Mouse (Mus musculus): ENCODE results near the gene Eml1. TPM values are rescaled to one million over a fixed set of nuclear protein-coding genes. Genes with fewer than 3 reads are reported as not detected.

Eml1 gene
- 9.4 and 9.5 TPM in 2 replicates for polyA plus RNA-seq (2011; ENCODE audit: insufficient read depth, insufficient read length, low read depth, missing spikeins)

- H3K9ac ChIP-seq (ENCODE audit: low read depth, poor library complexity, severe bottlenecking) = no peak within 1 kb of the TSS
- no peak within 1 kb of the TSS for H3K27ac ChIP-seq (ENCODE audit: insufficient read depth, low read length)
- H3K4me1 ChIP-seq (ENCODE audit: control insufficient read depth, insufficient read depth, low read length) = no peaks in the 10 kb centered on the region
- no peaks in the 10 kb centered on the region for H3K27me3 ChIP-seq (ENCODE audit: control insufficient read depth, insufficient read depth, low read length, poor library complexity, severe bottlenecking)
- H3K9me3 ChIP-seq (replicated peaks; ENCODE audit: control insufficient read depth, insufficient read depth, low read length, poor library complexity, severe bottlenecking) = no peaks in the 10 kb centered on the region
- H3K4me3 ChIP-seq (ENCODE audit: low read depth, low read length) = no peak within 1 kb of the TSS
- no peaks in the 10 kb centered on the region for H3K36me3 ChIP-seq (ENCODE audit: control insufficient read depth, insufficient read depth, low read length, poor library complexity, severe bottlenecking)
- no peak for TF ChIP-seq CTCF (IDR thresholded peaks at IDR 0.05; ENCODE audit: low read depth, low read length)
- no peak for TF ChIP-seq POLR2A (IDR thresholded peaks at IDR 0.05; ENCODE audit: insufficient read depth, low read length)
- TF ChIP-seq EP300 (IDR thresholded peaks at IDR 0.05; ENCODE audit: insufficient read depth, low read depth, low read length) = no peak
Observed at GRCm38 (mm10) chr12:108370596-108371428, at the start of gene Eml1. Gene Eml1 (plus strand): TSS chr12:108370957.

- no peak overlapping the region for H3K4me3 ChIP-seq (ENCODE audit: low read depth, low read length)
- no peak overlapping the region for H3K9ac ChIP-seq (ENCODE audit: low read depth, poor library complexity, severe bottlenecking)
- H3K9me3 ChIP-seq (replicated peaks; ENCODE audit: control insufficient read depth, insufficient read depth, low read length, poor library complexity, severe bottlenecking) = no peaks in the 10 kb centered on the region
- no peak for TF ChIP-seq EP300 (IDR thresholded peaks at IDR 0.05; ENCODE audit: insufficient read depth, low read depth, low read length)
- TF ChIP-seq POLR2A (IDR thresholded peaks at IDR 0.05; ENCODE audit: insufficient read depth, low read length) = no peak
- no peak for TF ChIP-seq CTCF (IDR thresholded peaks at IDR 0.05; ENCODE audit: low read depth, low read length)
- peaks cover 4% of the 10 kb centered on the region for H3K27me3 ChIP-seq (ENCODE audit: control insufficient read depth, insufficient read depth, low read length, poor library complexity, severe bottlenecking)
- H3K36me3 ChIP-seq (ENCODE audit: control insufficient read depth, insufficient read depth, low read length, poor library complexity, severe bottlenecking) = no peaks in the 10 kb centered on the region
- H3K27ac ChIP-seq (ENCODE audit: insufficient read depth, low read length) = no peak overlapping the region
- H3K4me1 ChIP-seq (ENCODE audit: control insufficient read depth, insufficient read depth, low read length) = peaks cover under 1% of the 10 kb centered on the region
Observed at GRCm38 (mm10) chr12:108326401-108326800, 44.4 kb upstream of the Eml1 start.

- no peaks in the 10 kb centered on the region for H3K4me1 ChIP-seq (ENCODE audit: control insufficient read depth, insufficient read depth, low read length)
- no peaks in the 10 kb centered on the region for H3K36me3 ChIP-seq (ENCODE audit: control insufficient read depth, insufficient read depth, low read length, poor library complexity, severe bottlenecking)
- TF ChIP-seq CTCF (IDR thresholded peaks at IDR 0.05; ENCODE audit: low read depth, low read length) = no peak
- TF ChIP-seq EP300 (IDR thresholded peaks at IDR 0.05; ENCODE audit: insufficient read depth, low read depth, low read length) = no peak
- no peak for TF ChIP-seq POLR2A (IDR thresholded peaks at IDR 0.05; ENCODE audit: insufficient read depth, low read length)
- no peak overlapping the region for H3K27ac ChIP-seq (ENCODE audit: insufficient read depth, low read length)
- H3K9ac ChIP-seq (ENCODE audit: low read depth, poor library complexity, severe bottlenecking) = peak overlapping the region; percentile 57
- H3K27me3 ChIP-seq (ENCODE audit: control insufficient read depth, insufficient read depth, low read length, poor library complexity, severe bottlenecking) = peaks cover 4% of the 10 kb centered on the region
- H3K9me3 ChIP-seq (replicated peaks; ENCODE audit: control insufficient read depth, insufficient read depth, low read length, poor library complexity, severe bottlenecking) = no peaks in the 10 kb centered on the region
- H3K4me3 ChIP-seq (ENCODE audit: low read depth, low read length) = peak overlapping the region; percentile 52
Observed at GRCm38 (mm10) chr12:108327889-108328491, 42.8 kb upstream of the Eml1 start.

GRCm38 (mm10) chr12:108333056-108333455 is 37.7 kb upstream of the Eml1 start:
- H3K27me3 ChIP-seq (ENCODE audit: control insufficient read depth, insufficient read depth, low read length, poor library complexity, severe bottlenecking) = no peaks in the 10 kb centered on the region
- no peaks in the 10 kb centered on the region for H3K9me3 ChIP-seq (replicated peaks; ENCODE audit: control insufficient read depth, insufficient read depth, low read length, poor library complexity, severe bottlenecking)
- no peaks in the 10 kb centered on the region for H3K4me1 ChIP-seq (ENCODE audit: control insufficient read depth, insufficient read depth, low read length)
- peak overlapping the region; percentile 43 for H3K4me3 ChIP-seq (ENCODE audit: low read depth, low read length)
- no peak overlapping the region for H3K27ac ChIP-seq (ENCODE audit: insufficient read depth, low read length)
- peak; percentile 98 for TF ChIP-seq CTCF (IDR thresholded peaks at IDR 0.05; ENCODE audit: low read depth, low read length)
- TF ChIP-seq EP300 (IDR thresholded peaks at IDR 0.05; ENCODE audit: insufficient read depth, low read depth, low read length) = 0 out of 2 replicates have a peak, but pooled peaks have one; percentile 20
- no peak for TF ChIP-seq POLR2A (IDR thresholded peaks at IDR 0.05; ENCODE audit: insufficient read depth, low read length)
- peak overlapping the region; percentile 9; the same call in 1 of the 2 replicates for H3K9ac ChIP-seq (ENCODE audit: low read depth, poor library complexity, severe bottlenecking)
- H3K36me3 ChIP-seq (ENCODE audit: control insufficient read depth, insufficient read depth, low read length, poor library complexity, severe bottlenecking) = no peaks in the 10 kb centered on the region

GRCm38 (mm10) chr12:108333481-108333882 is 37.3 kb upstream of the Eml1 start:
- Histone ChIP-seq H3K4me1 (ENCODE audit: control insufficient read depth, insufficient read depth, low read length) (no peaks in the 10 kb centered on the region), H3K27me3 (ENCODE audit: control insufficient read depth, insufficient read depth, low read length, poor library complexity, severe bottlenecking) (no peaks in the 10 kb centered on the region), H3K9me3 (replicated peaks; ENCODE audit: control insufficient read depth, insufficient read depth, low read length, poor library complexity, severe bottlenecking) (no peaks in the 10 kb centered on the region), H3K27ac (ENCODE audit: insufficient read depth, low read length) (no peak overlapping the region), H3K9ac (ENCODE audit: low read depth, poor library complexity, severe bottlenecking) (peak overlapping the region; percentile 9; the same call in 1 of the 2 replicates), H3K36me3 (ENCODE audit: control insufficient read depth, insufficient read depth, low read length, poor library complexity, severe bottlenecking) (no peaks in the 10 kb centered on the region), H3K4me3 (ENCODE audit: low read depth, low read length) (peak overlapping the region; percentile 43)
- no peak for TF ChIP-seq EP300 (IDR thresholded peaks at IDR 0.05; ENCODE audit: insufficient read depth, low read depth, low read length)

Data from ES-Bruce4 (cell line).